Mouse (Mus musculus) B cell, adult 2 months (primary cell): Measurements from ENCODE around the gene Lrrc25.

Experiments
- DNase-seq, 2 experiments: peaks; one replicate each; pipeline ENCODE4 v3.0.0; 2022

The Lrrc25 gene

DNA sequence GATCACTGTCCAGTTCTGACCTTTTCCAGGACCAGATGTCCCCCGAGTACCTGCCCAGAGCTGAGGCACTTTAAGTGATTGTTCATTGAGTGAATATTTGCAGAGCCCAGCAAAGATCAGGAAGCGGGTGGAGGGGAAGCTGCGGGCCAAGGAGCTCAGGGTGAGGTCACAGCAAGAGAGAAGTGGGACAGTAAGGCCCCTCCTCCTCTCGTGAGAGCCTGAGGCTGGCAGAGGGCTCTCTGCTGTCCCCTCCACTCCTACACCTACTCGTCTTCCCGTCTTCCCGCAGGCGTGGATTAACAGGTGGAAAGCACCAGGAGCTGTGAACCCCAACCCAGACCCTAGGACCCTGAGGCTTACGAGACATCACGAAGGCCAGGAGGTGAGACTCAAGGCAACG is 690 bp downstream of the Lrrc25 start:
- DNase-seq, result peak in 1 of 2 experiments; percentile 45

DNA sequence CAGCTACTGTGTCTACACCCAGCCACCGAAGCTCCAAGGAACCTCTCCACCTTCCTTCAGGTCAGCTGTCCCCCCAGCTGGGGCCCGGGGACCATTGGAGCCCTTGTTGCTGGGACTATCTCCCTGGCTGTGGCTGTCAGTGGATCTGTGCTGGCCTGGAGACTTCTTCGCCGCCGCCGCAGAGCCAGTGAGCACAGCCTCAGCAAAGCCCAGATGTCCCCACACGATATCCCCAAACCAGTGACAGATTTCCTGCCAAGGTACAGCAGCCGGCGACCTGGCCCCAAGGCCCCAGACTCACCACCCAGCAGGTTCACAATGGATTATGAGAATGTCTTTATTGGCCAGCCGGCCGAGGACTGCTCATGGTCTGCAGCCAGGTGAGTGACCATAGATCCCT is 2.0 kb downstream of the Lrrc25 start:
- no peak for DNase-seq

DNA sequence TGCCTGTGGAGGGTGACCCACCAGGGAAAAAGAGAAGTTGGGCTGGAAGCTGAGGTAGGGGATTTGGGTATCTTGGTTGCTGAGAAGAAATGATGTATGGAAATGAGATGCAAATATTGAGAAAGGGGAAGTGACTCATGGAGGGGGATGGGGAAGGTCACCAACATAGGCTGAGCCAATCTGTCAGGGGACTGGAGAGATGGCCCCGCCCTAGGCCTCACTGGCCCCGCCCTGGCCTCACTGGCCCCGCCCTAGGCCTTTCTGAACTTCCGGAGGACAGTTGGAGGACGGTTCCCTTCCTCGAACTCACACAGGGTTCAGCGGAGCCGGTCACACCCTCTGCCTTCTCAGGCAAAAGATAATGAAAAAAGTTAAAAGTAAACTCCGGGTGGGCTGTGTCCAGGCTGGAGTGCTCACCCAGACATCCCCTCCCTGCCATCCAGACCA is 3.0 kb downstream of the Lrrc25 start:
- peak; percentile 95 to 97 for DNase-seq

DNA sequence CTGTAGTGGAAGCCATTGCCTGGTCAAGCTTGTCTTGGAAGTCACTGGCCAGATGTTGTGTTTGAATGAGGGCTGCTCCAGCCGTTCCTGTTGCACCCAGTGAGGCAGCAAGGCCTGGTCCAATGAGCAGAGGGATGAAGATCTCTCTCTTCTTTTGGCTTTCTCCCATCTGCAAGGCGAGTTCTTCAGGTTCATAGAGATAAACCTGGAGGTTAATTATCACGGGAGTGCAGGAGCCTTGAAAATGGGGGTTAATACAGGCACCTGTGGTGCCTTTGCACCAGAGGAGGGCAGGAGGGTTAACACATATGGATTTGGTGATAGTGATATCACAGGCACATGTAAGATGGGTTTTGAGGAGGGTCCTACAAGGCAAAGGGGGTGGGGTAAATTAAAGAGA is 6.3 kb downstream of the Lrrc25 start:
- no peak for DNase-seq

DNA sequence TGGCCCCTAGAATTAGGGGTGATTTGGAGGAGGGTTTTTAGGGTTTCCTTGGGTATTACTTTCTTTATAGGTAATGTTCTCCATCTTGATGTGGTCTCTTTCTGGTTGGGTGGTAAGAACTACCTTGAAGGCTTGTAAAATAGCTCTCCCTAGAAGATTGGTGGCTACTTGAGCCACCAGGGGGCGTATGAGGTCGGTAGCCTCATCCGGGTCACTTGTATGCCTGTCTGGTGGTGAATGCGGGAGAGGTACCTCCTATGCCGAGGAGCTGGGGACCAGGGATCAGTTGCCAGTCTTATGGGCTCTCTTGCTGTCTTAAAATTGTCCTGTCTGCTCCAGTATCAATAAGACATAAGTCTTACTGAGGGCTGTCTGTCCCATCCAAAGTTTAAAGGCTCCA is 9.1 kb downstream of the Lrrc25 start:
- peak; percentile 73 to 74 for DNase-seq

DNA sequence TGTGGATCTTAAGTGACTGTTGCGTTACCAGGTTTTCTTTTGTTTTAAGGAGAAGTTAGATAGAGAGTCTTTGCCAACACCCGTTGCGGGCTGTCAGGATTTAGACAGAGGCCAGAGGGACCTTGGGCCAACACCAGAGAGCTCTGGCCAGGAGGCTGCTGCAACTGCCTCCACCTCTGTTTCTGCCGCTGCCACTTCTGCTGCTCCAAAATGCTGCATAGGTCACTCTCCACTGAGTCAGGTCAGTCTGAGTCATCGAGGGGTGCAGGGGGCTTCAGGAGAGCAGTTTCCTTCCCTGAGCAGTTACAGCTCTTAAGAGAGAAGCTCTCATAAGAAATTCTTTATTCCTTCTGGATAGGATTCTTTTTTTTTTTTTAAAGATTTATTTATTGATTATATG is 11.1 kb downstream of the Lrrc25 start:
- DNase-seq, result no peak

DNA sequence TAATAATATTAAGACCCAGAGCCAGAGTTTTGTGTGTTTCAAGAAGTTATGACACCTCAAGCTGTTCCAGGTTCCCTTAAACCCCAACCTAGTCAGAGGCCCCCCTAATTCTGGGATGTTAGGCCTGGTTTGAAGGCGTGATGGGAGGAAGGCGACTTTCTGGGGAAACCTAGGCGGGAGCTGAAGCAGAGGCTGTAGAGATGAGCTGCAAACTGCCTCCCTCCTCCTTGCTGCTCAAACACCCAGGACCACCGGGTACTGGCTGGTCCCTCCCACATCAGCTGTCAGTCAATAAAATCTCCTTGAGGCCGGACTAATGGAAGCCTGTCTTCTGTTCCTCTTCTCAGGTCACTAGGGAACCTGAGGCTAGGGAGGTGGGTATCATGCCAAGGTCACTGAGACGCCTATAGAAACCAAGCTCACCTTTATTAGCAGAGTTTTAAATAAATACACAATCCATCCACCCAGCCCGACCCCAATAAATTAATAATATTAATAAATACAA is 13.1 kb downstream of the Lrrc25 start:
- DNase-seq, result no peak

DNA sequence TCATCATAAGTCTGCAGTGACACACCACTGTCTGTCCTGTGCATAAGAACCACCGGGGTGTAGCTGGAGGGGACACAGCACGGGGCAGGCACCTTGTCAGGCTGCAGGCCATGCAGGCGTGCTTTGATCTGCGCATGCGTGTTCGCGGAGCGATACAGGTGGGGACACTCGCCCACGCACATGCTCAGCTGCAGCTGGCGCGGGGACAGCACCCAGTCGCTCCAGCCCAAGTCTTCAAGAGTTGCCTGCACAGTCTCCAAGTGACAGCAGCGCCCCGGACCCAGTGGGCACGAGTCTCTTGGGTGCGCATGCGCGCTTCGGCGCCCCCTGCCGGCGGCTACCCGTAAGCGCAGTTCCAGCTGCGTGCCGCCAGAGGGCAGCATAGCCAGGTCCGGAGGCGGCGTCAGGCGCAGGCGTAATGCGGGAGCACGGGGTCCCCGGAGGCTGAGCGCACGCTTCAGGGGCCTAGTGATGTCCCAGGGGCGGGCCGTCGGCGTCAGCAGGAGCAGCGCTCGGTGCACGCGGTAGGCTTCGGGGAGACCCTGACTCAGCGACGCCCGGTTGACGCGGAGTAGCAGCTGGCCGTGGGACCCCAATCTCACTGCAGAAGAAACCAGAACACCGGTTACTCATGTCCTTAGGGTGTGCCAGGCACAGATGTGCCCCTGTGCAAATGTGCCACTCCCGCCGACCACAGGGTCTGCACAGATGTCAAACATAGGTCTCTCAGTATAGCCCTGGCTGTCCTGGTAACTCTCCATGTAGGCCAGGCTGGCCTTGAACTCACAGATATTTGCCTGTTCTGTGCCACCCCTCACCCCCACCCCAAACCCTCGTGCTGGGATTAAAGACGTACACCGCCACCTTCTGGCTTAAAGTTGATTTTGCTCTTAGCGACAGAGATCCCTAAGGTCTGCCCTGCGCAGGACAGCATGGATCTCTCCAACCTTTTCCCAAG is 13.9 kb downstream of the Lrrc25 start:
- peak; percentile 96 to 97 for DNase-seq

DNA sequence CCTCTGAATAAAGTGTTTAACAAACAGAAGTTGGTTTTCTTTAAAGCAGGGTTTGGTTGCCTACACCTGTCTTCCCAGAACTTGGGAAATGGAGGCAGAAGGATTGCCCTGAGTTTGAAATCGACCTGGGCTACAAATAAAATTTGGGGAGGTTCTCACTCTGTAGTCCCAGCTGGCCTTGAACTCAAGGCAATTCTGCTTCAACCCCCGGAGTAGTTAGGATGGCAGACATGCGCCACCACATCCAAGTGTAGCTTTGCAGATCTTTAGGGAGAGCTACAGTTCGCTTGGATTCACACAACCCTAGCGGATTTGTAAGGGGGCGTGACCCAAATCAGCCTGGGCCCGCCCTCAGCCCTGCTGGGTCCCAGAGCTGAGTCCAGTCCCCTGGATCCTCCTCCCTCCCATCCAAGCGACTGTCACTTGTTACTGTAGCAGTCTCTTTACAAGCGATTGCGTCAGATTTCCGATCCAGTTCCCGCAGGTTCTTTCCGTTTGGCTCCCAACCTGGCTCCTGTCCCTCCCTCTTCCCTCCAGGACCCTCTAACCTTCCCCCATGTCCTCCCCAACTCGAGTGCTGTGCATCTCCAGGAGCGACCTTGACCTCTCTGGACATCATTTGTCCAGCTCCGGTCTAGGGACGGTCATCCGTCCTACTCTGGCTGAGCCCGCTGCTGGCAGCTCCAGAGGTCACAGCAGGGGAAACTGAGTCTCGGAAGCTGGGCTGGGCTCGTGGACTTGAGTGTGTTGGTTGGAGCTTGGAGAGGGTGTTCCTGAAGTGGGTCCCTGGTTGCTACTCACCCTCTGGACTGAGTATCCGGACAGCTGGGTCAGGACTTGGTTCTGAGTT is 14.8 kb downstream of the Lrrc25 start:
- peak in 1 of 2 experiments; percentile 32 for DNase-seq

DNA sequence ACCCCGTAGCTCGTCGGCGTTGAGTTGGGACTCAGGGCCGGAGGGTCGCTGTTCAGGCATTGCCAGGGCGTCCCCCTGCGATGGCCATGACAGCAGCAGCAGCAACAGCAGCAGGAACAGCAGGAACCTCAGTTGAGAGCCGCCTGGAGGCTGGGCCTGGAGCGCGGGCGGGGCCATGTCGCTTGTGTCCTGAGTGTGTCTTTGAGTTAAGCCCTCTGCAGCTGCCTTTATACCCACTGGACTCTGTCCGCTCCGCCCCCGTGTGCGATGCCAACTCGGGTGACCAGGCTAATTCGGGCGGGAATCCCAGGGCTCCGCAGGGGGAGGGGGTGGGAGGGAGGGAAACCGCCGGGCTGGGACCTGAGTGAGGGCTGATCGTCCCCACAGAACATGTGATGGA is 15.5 kb downstream of the Lrrc25 start:
- no peak for DNase-seq

DNA sequence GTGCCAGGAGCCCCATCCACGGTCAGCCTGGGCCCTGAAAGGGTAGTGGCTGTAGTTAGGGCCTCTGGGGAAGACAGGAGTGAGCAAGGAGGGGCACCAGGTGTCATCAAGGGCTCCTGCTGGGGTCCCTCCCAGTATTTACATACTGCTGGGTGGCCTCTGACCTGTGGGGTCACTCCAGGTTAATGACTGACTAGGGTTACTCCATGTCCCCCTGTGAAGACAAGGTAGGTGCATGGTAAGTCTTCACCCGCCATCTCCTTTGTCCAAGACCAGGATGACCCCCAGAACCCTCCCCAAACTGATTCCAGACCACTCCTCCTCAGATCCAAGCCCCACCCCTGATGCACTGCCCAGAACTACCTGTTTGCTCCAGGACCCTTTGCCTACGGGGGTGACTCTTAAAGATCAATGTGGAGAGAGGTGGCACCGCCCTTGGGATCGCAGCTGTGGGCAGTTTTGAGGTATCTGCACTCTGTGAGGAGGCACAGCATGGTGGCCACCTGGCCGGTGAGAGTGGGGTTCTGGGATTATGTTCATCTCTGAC is 16.5 kb downstream of the Lrrc25 start, which contains the start of gene Gdf15:
TSS of gene Gdf15 (minus strand) at position 111 of the 547 bp plus-strand sequence.
- no peak for DNase-seq

DNA sequence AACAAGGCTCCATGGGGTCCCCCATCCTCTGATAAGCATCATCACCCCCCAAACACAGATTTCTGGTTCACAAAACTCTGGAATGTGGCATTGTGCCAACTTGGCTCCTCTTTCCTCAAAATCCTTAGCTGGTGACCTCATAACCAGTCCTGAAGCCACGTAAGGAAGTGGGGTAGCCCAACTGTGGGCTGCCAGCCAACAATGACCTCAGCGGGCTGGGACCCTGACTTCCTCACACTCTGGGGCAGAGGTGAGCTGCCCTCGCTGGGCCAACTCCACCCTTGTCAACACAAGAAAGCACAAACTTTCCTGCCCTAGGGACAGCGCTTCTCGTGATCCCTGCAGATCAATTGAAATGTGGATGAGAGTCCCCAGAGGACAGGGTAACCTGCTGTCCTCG is 18.1 kb downstream of the Lrrc25 start:
- DNase-seq, result no peak

DNA sequence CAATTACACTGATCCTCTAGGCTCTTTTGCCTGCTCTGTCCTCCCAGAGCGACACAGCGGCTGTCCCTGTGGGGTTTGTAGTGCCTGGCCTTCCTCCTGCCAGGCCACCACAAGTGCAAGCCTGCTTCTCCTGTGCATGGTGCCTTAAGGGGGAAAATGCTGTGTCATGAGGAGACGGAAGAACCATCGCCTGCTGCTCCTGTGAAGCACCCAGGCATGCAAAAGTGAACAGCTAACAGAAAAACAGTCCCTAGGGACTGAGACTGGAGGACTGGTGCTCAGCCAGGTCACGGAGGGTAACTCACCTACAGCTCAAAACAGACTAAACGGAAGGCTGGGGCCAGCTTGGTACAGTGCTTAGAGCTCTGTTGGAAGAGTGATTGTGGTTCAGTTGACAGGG is 19.6 kb downstream of the Lrrc25 start:
- peak; percentile 57 to 61 for DNase-seq

DNA sequence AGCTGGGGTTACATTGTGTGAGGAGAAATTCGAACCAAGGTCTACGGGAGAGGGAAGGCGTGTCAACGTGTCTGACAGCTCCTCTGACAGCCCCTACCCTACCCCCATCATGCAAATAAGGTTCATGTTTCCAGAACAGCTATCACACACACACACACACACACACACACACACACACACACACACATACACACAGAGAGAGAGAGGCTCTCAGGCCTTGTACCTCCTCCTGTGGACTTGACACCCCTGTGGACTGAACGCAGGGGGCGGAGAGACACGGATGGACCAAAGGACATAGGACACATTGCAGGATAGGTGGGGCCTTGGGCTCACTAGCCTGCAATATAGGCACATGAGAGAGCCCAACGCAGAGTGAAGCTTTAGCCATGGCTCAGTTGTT is 20.9 kb downstream of the Lrrc25 start:
- DNase-seq, result peak; percentile 35 to 36

DNA sequence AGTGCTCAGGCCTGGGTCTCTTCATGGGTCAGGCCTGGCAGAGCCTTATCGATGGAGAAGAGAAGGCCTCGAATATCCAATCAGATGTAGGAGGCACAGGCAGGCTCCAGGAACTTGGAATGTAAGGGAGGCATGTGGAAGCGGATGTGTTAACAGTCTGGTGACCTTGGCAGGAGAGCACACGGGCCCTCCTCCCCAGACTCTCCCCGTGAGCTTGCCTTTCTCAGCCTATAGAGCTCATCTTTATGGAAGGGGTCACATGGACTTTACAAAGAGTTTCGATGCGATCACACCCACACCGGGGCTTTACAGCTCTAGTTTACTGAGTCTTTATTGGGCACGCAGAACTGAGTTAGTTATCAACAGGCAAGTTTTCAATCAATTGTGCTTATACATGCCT is 22.8 kb downstream of the Lrrc25 start:
- no peak for DNase-seq

DNA sequence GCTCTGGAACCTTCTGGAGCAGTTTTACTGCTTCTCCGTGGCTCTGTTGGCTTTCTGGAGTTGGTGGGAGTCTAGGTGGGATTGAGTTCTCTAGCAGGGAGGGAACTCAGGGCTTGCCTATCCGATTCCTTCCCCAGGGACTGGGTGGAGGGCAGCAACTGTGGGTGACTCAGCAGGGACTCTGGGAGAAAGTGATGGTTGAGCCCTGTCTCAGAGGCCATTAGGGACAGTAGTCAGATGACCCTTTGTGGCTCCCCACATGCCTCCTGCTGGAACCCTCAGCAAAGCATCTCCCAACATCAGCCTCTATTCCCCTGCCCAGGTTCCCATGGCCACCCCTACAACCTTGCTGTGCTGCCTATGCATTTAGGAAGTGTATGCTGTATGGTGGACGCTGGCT is 27.1 kb downstream of the Lrrc25 start:
- DNase-seq, result no peak

DNA sequence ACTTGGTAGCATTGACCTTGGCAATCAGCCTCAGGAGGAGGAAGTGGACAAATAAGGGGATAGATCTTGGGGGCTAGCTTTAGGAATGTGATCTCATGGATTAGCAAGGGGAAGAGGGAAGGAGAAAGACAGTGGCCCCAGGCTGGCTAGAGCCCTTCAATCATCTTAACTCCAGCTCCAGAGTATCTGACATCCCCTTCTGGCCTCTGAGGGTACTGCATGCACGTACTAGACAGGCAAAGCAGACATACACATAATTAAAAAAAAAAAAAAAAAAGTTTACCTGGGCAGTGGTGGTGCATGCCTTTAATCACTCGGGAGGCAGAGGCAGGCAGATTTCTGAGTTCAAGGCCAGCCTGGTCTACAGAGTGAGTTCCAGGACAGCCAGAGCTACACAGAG is 28.1 kb downstream of the Lrrc25 start:
- peak; percentile 62 to 65 for DNase-seq

DNA sequence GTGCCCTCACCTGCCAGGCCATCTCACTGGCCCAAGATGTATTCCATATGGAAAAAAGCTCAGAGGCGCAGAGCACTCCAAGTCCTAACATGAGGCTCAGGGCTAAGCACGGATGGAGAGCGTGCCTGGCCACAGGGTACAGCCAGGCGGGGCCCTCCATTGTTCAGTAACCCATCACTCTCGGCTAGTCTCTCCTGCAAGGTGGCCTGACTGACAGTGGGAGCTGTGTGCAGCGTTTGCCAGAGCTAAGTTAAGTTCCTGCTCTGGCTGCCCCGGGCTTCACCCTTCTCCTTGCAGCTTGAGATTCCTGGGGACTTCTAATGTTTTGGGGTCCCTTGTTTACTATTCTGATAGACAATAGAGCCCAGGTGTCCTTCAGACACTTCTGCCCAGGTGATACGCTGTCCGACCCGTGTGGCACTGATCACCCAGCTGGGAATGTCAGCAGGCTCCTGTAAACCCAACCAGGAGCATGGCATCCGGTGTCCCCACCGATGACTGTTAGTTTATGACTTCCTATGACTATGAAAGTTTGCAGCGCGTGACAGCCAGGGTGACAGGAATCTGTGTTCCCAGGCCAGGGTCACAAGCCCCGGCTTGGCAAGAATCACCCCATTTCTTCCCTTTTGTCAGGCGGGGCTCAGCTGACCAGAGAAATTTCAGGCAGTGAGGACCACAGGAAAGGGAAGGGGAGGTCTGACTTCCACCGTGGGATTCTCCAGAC is 29.7 kb downstream of the Lrrc25 start:
- DNase-seq, result no peak

DNA sequence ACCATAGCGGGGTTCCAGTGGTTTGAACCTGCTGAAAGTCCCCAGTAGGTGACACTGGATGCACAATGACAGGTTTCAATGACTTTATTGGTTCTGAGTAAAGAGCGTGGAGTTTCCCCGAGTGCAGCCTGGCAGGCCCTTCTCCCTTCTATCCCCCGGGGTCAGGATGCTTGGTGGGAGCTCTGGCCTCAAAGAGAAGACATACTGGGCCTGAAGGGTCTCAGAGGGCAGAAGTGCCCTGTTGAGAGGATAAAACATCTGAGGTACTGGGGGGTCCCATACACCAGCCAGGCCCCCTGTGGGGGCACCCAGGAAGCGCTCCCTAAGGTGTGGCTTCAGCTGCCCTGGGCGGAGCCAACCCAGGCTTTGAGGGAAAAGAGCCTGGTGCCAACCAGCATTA is 30.4 kb downstream of the Lrrc25 start:
- DNase-seq, result no peak

DNA sequence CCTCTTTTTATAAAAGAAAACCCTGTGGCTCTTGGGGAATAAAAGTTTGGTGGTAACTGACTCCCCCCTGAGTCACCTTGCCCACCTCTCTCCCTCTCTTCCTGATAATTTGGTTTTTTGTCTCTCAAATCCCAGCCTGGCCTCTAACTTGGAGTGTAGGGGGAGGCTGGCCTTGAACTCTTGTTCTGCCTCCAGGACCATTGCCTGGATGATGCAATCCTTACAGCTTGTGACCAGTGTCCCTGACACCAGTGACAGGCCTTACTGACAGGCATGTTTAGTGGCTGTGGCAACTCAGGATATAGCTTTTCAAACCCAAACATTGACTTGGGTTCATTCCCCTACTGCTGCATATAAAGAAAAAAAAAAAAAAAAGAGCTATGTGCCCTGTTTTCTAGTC is 30.8 kb downstream of the Lrrc25 start:
- DNase-seq, result no peak

DNA sequence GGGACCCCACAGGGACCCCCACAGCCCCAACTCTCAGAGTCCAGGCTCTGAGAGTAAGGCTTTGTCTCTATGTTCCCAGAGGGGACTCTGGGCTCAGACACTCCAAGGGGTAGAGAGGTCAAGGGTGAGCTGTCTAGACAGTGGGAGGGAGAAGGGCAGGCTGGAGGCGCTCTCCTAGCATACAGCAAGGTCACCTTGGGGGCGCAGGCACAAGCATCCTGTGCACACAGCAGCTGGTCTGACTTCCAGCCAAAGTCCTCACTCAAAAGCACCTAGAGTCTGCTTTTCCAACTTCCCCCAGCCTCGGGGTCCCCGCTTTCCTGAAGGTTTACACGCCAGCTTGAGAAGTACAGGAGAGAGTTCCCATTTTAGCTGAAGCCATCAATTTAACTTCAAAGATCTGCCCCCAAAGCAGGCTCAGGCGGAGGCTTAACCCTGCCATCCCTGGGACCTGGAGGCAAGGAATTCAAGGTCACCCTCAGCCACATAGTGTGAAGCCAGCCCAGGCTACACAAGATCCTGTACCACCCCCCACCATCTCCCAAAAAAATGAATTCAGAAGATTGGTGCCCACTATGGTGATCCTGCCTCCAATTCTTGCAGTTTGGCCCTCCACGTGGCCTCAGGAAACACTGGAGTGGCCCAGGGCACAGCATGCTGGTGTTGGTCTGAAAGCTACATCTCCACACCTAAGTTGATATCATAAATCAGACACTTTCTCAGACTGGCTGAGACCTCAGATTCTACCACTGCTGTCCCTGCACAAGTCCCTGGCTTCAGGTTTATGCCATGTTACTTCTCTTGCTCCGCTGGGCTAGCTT is 31.6 kb downstream of the Lrrc25 start:
- no peak for DNase-seq

DNA sequence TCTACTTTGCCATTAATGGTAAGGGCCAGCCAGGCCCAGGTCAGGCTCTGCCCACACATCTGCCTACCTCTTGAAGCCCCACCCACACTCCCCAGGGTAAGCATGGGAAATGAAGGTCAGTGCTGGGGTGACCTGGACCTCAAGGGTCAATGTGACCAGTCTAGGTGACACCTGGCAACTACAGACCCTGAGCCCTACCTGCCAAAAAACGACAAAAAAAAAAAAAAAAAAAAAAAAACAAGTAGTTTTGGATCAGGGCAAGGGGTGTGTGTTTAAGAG is 32.1 kb downstream of the Lrrc25 start:
- no peak for DNase-seq
